Mouse (Mus musculus) forebrain, embryonic 10.5 days (tissue): ENCODE data around the gene Bicc1. TPM values are rescaled to one million over a fixed set of nuclear protein-coding genes. Genes with fewer than 3 reads are reported as not detected.

Source experiments
- DNase-seq: peaks from one replicate; pipeline ENCODE4 v3.0.0-alpha.2; 2017; ENCODE audit warnings: low spot score; ENCODE audit errors: extremely low spot score
- H3K27ac ChIP-seq: fragments of 300-500 bp; sonication (generic); 2 replicates; pipeline ENCODE4 v1.5.1; 2016; ENCODE audit warnings: mild to moderate bottlenecking
- H3K27me3 ChIP-seq: fragments of 300-500 bp; sonication (generic); 2 replicates; pipeline ENCODE4 v1.6.1; 2016; ENCODE audit warnings: mild to moderate bottlenecking; ENCODE audit not compliant: poor library complexity, severe bottlenecking
- H3K36me3 ChIP-seq: fragments of 300-500 bp; sonication (generic); replicated peaks from 2 replicates; pipeline ENCODE4 v1.6.1; 2016; ENCODE audit warnings: mild to moderate bottlenecking, moderate library complexity
- H3K4me1 ChIP-seq: fragments of 300-500 bp; sonication (generic); 2 replicates; pipeline ENCODE4 v1.6.1; 2016
- H3K4me3 ChIP-seq: fragments of 300-500 bp; sonication (generic); 2 replicates; pipeline ENCODE4 v1.5.1; 2016; ENCODE audit warnings: mild to moderate bottlenecking, moderate library complexity
- H3K9me3 ChIP-seq: fragments of 300-500 bp; sonication (generic); 2 replicates; pipeline ENCODE4 v1.6.1; 2016; ENCODE audit warnings: mild to moderate bottlenecking, moderate library complexity
- WGBS: fragments of 180-500 bp; shearing (Covaris S2); methylation state at CpG from one replicate; pipeline ENCODE4 v1.1.7; 2016; 5-methylcytosine and 5-hydroxymethylcytosine counted together
- polyA plus RNA-seq: library from polyadenylated mRNA; unstranded; fragments of >200 nt; fragmentation: Nextera tagmentation; extraction: Ambion mirVana; gene quantifications from 2 replicates; pipeline ENCODE4 v1.2.1, GENCODE M21; 2016

Bicc1 gene
- polyA plus RNA-seq, 1 experiment from 2014 or later: 2.7 TPM

GRCm38 (mm10) chr10:70877631-70878030, 281.9 kb downstream of the Bicc1 start:
- no peak for DNase-seq
- Histone ChIP-seq H3K9me3 (no peaks in the 10 kb centered on the region), H3K27ac (no peak overlapping the region), H3K4me3 (no peak overlapping the region), H3K27me3 (no peaks in the 10 kb centered on the region), H3K36me3 (no peaks in the 10 kb centered on the region), H3K4me1 (peaks cover 12% of the 10 kb centered on the region)
- WGBS: 81% methylated on average over 8 of the region's 8 CpGs

GRCm38 (mm10) chr10:70876522-70876921, 283.0 kb downstream of the Bicc1 start:
- no peak for DNase-seq
- Histone ChIP-seq H3K4me1 (peaks cover 12% of the 10 kb centered on the region), H3K27ac (no peak overlapping the region), H3K27me3 (no peaks in the 10 kb centered on the region), H3K36me3 (no peaks in the 10 kb centered on the region), H3K9me3 (no peaks in the 10 kb centered on the region), H3K4me3 (no peak overlapping the region)
- WGBS: 89% methylated on average over 9 of the region's 9 CpGs

- Histone ChIP-seq H3K27me3 (no peaks in the 10 kb centered on the region), H3K9me3 (no peaks in the 10 kb centered on the region), H3K4me3 (no peak overlapping the region), H3K36me3 (no peaks in the 10 kb centered on the region), H3K4me1 (peaks cover 12% of the 10 kb centered on the region), H3K27ac (no peak overlapping the region)
- no peak for DNase-seq
- 78% methylated on average over 8 of the region's 8 CpGs for WGBS
Measured at GRCm38 (mm10) chr10:70876119-70876518, 283.4 kb downstream of the Bicc1 start.

GRCm38 (mm10) chr10:70874994-70875538, 284.4 kb downstream of the Bicc1 start:
- WGBS: 48% methylated on average over 12 of the region's 12 CpGs
- H3K27me3 ChIP-seq: no peaks in the 10 kb centered on the region
- DNase-seq: no peak

More at GRCm38 (mm10) chr10:70874994-70875538, 284.4 kb downstream of the Bicc1 start:
- H3K4me3 ChIP-seq: no peak overlapping the region
- peaks cover 12% of the 10 kb centered on the region for H3K4me1 ChIP-seq
- no peaks in the 10 kb centered on the region for H3K36me3 ChIP-seq
- no peak overlapping the region for H3K27ac ChIP-seq
- H3K9me3 ChIP-seq: no peaks in the 10 kb centered on the region

Other genes with a start within 250 kb of the Bicc1 start
- gene Tfam, start 78.6 kb upstream of the Bicc1 start, polyA plus RNA-seq: 88.3 and 88.5 TPM in 2 replicates
- 92.5 and 95.1 TPM in 2 replicates for gene Ube2d1, start 125.6 kb upstream of the Bicc1 start, polyA plus RNA-seq
- 138 TPM in 2 replicates for gene Cisd1, start 185.3 kb upstream of the Bicc1 start, polyA plus RNA-seq
- 21.1 TPM in 2 replicates for gene Ipmk, start 188.1 kb upstream of the Bicc1 start, polyA plus RNA-seq